Mouse (Mus musculus): ENCODE data around the gene Cds2.
"Not testable (repeated sequence)": the region's sequence is repeated elsewhere in the genome, so short reads cannot be mapped to it uniquely, and the experiment has no call there.

The Cds2 gene

DNA sequence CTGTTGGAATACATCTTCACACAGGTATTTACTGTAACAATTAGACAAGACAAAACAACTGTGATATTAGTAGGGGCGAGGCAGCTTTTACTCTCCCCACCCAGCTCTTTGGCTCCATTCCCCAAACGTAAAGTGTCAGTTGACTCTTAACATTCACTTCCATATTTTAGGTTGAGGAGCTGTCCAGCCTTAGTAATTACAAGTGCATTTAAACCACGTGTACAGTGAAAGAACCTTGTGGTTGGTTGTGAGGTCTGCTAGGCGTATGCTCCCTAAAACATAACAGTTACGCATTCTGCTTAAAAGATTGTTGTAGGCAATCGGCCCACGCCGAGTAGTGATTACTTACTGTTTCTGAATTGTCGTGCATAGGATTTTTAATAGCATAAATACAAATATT is 2.2 kb downstream of the Cds2 start:
- DNase-seq (ENCODE audit: low spot score): no peak

DNA sequence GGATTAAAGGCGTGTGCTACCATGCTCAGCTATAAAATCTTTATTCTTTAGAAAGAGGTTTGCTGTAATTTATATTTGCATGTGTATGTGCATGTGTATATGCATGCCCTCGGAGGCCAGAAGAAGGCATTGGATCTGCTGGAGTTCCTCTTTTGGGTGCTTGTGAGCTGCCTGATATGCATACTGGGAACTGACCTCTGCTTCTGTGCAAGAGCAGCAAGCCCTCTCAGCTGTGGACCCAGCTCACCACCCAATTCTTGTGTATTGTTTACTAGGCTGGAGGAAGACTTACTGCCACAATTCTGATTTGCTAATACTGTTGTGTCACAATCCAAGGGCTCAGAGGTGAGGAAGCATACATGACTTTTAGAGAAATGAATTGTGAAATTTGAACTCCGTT is 3.1 kb downstream of the Cds2 start:
- DNase-seq (ENCODE audit: low spot score): no peak

DNA sequence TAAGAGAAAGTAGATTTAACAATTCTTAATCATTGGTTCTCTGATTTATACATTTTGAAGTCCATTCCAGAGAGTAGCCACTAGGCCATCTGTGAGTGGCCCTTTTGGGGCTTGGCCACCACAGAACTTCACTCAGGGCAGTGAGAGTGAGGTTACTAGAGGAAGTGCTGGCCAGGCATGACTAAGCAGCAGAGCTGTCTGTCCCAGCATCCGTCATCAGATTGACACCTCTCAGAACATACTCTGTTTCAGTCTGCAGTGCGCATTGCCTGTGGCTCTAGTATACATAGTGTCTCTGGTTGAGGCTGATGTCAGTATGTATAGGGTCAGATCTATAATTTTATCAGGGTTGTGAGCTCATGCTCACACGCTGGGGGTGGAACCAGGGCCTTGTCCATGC is 6.3 kb downstream of the Cds2 start:
- no peak for DNase-seq (ENCODE audit: low spot score)

DNA sequence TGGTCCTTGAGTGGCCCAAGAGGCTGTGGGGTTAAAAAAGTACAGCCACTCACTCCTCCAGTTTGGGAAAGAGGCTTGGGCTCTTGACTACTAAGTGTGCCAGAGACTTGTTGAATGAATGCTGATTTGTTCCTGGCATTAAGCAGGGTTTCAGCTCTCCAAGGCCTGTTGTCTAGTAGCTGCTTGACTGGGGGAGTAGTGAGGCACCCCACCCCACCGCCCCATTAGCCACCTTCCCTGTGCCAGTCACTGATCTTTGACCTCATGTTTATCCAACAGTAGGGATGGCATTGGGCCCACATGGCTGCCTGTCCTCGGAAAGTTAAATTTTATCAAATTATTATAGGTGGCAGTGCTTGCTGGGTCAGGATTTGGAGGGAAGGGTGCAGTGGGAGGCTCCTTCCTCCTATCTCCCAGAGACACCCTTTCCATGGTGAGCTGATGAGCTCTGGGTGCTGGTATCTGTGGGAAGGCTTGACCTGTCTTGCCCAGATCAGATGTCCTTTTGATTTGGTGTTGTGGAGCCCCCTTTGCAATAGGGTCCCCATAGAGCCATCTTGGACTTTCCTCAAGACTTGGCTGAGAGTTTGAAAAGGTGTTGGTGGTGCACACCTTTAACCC is 7.5 kb downstream of the Cds2 start:
- DNase-seq (ENCODE audit: low spot score): no peak

DNA sequence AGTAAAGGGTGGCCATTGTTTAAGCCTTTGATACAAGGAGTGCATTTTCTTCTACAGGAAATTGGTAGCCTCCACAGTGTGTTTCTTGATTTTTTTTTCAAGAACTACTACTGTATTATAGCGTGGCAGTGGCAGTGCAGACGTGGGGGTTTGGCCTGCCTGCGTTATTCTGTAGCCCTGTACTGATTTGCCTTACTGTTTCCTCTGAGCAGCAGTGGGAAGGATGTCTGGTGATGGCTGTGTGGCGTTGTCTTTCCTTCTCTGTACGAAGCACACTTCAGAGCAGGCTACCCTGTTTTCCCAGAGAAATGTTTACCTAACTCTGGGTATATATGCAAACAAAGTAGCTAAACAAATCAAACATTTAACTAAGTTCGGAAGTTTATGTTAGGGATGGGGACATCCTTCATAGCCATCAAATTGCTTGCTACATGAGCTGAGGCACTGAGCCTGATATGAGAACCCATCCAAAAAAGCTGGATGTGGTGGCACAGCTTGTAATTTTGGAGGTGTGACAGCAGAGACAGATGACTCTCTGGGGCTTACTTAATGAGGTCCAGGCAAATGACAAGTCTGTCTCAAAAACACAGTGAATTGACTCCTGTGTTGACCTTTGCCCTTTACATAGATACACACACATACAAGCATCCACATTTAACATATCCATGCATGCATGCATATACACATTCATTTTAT is 9.9 kb downstream of the Cds2 start:
- no peak for DNase-seq (ENCODE audit: low spot score)

DNA sequence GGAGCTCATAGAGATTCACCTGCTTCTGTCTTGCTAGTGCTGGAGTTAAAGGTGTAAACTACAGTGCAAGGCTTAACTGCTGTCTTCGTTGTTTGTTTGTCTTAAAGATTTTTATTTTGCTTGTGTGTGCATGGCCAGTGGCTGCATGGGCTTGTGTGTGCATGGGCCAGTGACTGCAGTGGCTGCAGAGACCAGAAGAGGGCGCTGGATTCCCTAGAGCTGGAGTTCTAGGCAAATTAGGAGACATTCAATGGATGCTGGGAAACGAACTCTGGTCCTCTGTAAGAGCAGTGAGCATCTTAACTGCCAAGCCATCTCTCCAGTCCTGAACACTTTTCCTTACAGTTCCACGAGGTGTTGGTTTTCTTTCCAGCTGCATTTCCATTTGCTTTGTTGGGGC is 12.6 kb downstream of the Cds2 start:
- DNase-seq (ENCODE audit: low spot score): no peak

DNA sequence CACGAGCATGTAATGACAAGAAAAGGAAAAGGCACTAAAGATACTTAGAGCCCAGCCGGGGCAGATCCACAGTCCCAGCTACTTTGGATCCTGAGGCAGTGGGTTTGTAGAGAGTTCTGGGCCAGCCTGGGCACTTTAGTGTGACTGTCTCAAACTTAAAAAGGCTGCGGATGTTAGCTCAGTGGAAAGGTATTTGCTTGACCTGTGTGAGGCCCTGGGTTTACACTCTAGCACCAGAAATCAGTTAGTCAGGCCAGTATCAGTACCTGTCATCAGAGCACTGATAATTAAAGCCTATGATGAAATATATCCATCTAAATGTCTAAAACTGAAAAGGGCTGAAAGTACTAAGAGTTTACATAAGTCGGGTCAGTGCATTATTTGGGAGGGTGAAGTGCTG is 13.3 kb downstream of the Cds2 start:
- DNase-seq (ENCODE audit: low spot score): no peak

DNA sequence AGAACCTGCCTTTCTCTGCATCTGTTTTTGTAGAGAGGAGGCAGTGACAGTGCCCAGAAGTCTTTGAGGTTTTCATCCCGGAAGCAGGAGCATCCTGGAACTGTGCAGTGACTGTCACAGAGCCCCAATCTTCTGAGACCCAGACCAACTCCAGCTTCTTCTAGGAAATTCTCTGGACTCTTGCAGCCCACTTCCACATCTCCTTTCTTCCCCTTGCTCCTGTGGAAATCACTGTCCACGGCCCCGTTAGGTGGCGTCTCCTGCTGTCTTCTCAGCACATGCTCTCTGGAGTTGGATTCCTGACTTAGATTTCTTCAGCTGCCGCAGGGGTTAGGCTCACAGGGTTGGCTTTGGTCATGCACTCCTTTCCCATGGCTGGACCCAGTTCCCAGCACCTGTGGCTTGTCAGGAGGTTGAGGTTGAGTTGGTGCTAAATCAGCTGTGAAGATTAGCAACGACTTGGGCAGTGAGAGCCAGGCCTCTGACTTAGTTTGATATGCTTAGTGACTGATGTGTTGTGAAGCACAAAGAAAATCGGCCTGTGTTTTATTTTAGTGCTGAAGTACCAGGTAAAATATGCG is 15.4 kb downstream of the Cds2 start:
- DNase-seq (ENCODE audit: low spot score): peak; percentile 33

DNA sequence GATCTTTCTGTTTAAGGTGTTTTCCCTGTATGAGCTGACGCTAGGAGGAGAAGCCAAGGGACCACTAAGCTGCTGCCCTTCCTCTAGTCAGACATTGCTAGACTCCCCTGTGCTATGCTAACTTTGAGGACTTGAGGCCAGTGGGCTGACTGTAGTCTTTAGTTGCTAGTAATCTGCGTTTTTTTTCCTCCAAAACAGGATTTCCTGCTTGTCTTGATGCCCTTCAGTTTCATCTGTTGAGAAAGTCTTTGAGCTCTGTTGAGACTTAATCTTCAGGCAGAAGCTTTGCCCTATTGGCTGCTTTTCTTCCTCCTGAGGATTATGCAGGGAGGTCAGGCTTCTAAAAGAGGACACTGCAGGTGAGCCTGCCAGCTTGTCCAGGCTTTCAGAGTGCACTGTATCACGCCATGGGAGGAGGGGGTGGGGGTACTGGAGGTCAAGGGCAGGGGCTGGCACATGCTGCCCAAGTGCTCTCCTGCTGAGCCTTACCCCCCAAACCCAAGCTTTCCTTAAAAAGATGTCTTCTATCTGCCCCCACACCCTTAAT is 16.5 kb downstream of the Cds2 start:
- no peak for DNase-seq (ENCODE audit: low spot score)

DNA sequence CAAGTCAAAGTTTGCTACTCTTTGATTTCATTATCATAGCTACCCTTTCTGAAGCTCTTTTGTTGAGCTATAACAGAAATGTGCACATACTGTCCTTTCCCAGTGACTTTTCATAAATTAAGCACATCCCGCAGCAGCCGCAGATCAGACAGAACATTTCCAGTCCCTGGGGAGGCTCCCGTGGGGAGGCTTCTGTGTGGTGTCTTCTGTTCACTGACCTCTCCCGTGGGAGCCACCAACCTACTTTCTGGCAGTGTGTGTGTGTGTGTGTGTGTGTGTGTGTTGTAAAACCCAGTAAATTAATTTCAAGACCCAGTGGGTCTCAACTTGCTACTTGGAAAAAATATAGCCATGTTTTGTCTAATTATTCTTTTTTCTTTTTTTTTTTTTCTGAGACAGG is 17.0 kb downstream of the Cds2 start:
- DNase-seq (ENCODE audit: low spot score): no peak

DNA sequence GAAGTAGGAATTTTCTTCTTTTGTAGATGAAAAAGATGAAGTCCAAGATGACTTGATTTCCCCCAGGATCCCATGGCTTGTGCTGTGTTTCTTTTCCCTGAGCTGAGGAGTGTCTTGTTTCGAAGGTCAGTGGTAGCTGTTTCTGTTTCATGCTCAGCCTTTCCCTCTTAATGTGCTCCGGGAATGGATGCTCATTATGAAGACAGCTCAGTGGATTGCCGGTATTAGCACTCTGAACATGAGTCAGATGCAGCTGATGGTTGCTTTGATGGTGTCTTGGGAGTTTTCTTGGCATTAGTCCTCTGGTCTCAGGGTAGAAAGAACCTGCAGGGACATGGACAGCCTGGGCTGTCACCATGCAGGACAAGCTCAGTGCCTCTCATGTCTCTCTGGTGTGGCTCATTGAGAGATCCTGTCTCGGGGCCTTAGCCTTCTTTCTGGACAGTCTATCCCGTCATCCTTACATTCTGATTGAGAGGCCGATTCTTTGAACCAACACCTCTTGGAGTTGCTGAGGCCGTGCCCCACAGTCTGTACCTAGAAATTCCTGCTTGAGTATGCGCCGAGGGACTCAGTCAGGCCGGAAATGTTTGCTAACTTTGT is 17.7 kb downstream of the Cds2 start:
- DNase-seq (ENCODE audit: low spot score): no peak

DNA sequence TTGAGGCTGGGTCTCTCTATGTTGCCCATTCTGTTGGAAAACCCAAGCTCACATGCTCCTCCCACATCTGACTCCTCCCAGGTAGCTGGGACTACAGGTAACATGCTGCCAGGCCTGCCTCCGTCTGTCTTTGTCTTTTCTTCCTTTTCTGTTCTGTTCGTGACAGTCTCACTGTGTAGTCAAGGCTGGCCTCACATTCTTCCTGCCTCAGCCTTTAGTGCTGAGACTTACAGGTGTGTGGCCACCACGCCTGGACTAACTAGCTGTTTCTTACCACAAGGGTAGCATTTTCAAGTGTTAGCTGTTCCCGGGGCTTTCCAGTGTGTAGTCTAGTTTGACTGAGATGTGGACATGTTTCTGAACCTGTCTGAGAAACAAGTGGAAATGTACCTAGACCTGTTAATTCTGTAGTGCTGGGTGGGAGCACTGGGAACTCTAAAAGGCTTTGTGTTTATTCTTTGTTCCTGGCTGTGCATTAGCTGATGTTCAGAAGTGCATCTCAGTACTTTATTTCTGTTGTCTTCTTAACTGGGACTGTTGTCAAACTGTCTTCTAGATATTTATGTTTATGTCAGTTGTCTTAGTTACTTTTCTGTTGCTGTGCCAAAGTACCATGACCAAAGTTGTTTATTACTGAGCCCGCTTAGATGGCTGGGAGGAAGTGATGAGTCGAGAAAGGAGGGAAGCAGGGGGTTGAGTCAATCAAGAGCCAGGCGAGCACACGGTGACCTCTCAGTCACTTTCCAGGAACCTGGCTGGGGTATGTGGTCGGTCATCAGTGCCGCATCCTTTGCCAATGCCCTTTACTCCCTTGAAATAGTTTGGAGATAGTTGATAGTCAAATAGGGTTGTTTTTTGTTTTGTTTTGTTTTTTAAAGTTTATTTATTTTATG is 18.9 kb downstream of the Cds2 start:
- DNase-seq (ENCODE audit: low spot score): no peak

DNA sequence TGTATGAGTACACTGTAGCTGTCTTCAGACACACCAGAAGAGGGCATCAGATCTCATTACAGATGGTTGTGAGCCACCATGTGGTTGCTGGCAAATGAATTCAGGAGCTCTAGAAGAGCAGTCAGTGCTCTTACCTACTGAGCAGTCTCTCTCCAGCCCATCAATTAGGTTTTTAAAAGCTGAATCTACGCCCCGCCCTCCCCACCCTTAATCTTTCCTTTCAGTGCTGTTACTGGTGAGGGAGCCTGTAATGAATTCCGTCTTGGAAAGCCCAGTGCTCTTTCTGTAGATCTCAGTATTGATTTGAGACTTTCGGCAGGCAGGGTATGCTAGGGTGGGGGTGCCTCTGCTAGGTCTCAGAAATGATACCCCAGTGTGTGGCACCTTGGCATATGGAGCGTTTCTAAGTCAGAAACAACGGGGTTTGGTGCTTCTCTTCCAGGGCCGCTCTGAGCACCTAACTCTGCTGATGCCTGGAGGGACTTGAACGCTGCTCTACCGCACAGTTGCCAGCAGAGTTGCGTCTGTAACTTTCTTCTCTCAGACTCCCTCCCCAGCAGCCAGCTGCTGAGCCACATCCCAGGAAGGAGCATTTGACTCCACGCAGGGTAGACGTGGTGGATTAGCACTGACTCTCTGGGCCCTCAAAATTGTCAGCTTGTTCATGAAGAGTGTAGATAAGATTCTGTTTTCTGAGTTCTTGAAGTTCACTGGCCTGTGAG is 19.7 kb downstream of the Cds2 start:
- no peak for DNase-seq (ENCODE audit: low spot score)

DNA sequence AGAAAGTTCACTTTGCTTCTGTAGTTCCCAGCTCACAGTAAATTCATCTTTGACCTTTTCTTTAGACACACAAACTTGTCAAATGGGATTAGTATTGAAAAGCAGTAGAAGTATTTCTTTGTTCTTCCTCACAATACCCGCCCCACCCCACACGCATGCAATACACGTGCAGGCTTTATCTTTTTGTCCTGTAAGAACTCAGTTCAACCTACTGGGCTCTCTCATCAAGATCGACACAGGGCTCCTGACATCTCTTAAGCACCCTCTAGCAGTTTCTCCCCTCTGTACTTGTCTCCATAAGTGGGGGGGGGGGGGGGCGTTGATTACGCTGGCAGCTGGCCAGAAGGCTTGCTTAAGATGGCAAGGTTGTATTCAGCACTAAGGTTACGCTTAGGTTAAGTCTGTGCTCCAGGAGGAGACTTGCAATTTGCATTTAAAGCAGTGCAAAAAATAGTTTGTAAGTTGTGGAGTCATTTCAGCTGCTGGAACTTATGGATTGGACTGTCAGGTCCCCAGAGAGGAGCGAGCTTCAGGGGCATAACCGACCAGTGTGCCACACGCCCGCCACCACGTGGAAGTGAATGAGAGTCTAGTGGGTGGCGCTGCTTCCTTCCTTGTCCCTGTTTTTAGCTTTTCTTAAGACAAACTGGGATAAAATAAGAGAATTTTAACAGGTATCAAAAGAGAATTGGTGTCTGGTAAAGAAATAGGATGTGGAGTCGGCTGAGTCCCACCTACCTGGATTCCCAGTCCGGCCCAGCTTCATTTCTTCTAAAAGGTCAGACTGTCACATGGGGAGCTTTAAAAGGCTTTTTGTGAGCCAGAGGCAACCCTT is 20.5 kb downstream of the Cds2 start:
- DNase-seq (ENCODE audit: low spot score): peak; percentile 54

DNA sequence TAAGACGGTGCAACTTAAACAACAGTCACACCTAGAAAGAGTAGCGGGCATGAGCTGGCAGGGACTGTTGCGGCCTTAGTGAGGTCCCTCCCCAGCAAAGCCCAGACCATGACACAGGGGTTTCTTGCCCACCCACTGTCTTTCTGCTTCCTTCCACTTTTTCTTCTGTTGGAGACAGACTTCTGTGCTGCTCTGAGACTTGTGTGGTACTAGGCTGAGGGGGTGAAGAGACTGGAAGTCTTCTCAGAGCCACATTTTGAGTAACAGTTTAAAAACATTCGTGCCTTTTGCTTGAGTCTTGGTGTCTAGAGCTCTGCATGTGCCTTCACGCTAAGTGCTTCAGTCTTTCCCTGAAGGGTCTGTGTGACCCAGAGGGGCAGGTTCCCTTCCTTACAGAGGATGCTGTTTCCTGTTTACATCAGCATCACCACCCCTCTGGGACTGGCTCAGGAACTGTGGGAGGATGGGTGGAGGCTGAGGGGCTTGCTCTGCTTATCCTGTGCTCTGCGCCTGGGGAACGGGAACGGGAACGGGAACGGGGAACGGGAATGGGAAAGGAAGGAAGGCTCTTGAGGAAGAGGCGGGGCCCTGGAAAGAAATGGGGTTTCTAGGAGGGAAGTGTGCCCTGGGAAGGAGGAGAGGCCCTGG is 21.7 kb downstream of the Cds2 start:
- DNase-seq (ENCODE audit: low spot score): no peak

DNA sequence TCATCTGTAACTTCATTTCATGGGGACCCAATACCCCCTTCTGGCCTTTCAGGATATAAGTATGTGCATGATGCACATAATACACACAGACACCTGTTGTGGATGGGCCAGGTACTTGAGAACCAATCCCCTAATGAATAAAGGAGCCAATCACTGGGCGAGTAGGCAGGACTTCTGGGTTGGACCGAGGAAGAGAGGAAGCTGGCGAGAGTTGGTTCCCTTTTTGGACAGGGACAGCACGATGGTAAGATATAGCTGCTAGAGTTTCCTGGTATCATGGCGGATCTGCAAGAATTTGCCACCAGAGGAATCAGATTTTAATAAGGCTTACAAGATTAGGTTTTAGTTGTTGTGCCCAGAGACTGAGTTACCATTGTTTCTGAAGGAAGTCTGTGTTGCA is 22.8 kb downstream of the Cds2 start:
- not testable (repeated sequence) for DNase-seq (ENCODE audit: low spot score)

DNA sequence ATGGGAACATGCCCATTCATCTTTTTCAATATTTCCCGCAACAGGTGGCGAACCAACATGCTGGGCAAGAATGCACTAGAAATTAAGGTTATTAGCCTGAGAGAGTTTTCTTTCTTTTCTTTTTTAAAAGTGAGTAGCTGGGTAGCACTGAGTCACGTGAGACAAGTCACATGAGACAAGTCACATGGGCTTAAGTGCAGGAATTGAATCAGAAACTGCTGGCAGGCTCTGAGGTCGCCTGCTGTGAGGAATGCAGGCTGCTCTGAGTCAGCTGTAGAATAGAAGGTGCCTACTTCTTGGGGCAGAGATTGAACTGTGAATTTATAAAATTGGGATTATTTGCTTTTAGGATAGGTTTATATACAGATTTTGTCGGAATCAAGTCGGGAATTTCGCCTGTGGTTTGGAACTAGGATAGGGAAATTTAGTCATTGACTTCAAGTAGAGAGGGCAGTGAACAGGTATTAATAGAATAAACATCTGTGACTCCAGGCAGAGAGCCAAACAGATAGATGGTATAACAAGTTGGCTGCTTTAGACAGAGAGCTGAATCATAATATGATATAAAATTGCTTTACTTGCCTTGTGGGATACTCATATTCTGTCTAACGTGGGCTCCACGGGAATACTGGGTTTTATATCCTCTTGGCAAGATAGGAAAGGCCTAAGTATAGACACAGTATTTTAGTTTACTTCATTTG is 23.6 kb downstream of the Cds2 start:
- DNase-seq (ENCODE audit: low spot score): no peak

DNA sequence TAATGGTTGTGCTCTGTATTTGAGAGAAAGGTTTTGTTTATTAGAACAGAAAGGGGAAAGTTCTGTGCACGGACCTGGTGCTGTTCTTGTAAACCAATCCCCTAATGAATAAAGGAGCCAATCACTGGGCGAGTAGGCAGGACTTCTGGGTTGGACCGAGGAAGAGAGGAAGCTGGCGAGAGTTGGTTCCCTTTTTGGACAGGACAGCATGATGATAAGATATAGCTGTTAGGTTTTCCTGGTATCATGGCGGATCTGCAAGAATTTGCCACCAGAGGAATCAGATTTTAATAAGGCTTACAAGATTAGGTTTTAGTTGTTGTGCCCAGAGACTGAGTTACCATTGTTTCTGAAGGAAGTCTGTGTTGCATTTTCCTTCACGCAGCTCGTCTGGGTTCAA is 26.3 kb downstream of the Cds2 start:
- DNase-seq (ENCODE audit: low spot score): not testable (repeated sequence)

DNA sequence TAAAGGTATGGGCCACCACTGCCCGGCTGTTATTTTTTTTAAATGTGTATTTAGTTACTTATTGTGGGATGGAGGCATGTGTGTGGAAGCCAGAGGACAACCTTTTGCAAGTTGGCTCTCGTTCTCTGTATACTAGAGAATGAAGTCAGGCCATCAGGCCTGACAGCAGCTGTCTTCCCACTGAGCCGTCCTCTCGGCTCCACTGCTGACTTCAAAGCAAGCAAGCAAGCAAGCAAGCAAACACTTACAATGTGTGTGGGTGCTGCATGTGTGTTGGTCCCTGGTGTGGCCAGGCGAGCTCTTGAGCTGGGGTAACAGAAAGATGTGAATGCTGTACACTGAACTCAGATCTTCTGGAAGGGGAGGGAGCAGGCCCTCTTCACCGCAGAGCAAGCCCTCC is 27.9 kb downstream of the Cds2 start:
- DNase-seq (ENCODE audit: low spot score): no peak

All from retina, embryonic 14.5 days (tissue).